Mouse (Mus musculus): Measurements from ENCODE around the gene Olfr1105. TPM values are rescaled to one million over a fixed set of nuclear protein-coding genes. Genes with fewer than 3 reads are reported as not detected.

Olfr1105 gene
- polyA plus RNA-seq (2012; fragmentation: generic; extraction: Trizol), result not detected

GRCm38 (mm10) chr2:87036431-87036830 is at the start of gene Olfr1105:
Olfr1105 (minus strand) TSS chr2:87036531.
- no peak within 1 kb of the TSS for H3K4me3 ChIP-seq
- H3K79me2 ChIP-seq (ENCODE audit: control insufficient read depth, insufficient read depth), result no peaks in the 10 kb centered on the region
- no peak within 1 kb of the TSS for H3ac ChIP-seq (ENCODE audit: control insufficient read depth, insufficient read length)
- H3K36me3 ChIP-seq (ENCODE audit: control insufficient read depth, insufficient read depth), result no peaks in the 10 kb centered on the region
- TF ChIP-seq MYOG (IDR thresholded peaks at IDR 0.05; ENCODE audit: control insufficient read depth in 1 of 3, insufficient read depth in 1 of 3, insufficient read length in 2 of 3, low read depth in 2 of 3) (no peak), TCF3 (IDR thresholded peaks at IDR 0.05; ENCODE audit: insufficient read length, low read depth) (no peak), TCF12 (IDR thresholded peaks at IDR 0.05; ENCODE audit: insufficient read depth, poor library complexity, severe bottlenecking) (no peak), POLR2A (IDR thresholded peaks at IDR 0.05; ENCODE audit: insufficient read length, low read depth) (no peak), MYOD1 (IDR thresholded peaks at IDR 0.05; ENCODE audit: control insufficient read depth in 1 of 3, insufficient read length in 2 of 3, low read depth in 2 of 3) (no peak)
- no peak within 1 kb of the TSS for H3K4me2 ChIP-seq (ENCODE audit: low read depth)
- no peaks in the 10 kb centered on the region for H3K27me3 ChIP-seq (ENCODE audit: control insufficient read depth, insufficient read depth, insufficient read length)

GRCm38 (mm10) chr2:87075717-87076116 is 39.4 kb upstream of the Olfr1105 start, which contains the start of gene Olfr1107:
Olfr1107 (minus strand) TSS chr2:87075817.
- Histone ChIP-seq H3ac (ENCODE audit: control insufficient read depth, insufficient read length) (no peak within 1 kb of the TSS), H3K4me3 (no peak within 1 kb of the TSS), H3K27me3 (ENCODE audit: control insufficient read depth, insufficient read depth, insufficient read length) (no peaks in the 10 kb centered on the region), H3K79me2 (ENCODE audit: control insufficient read depth, insufficient read depth) (no peaks in the 10 kb centered on the region), H3K4me2 (ENCODE audit: low read depth) (no peak within 1 kb of the TSS), H3K36me3 (ENCODE audit: control insufficient read depth, insufficient read depth) (no peaks in the 10 kb centered on the region)
- no peak for TF ChIP-seq POLR2A (IDR thresholded peaks at IDR 0.05; ENCODE audit: insufficient read length, low read depth)
- no peak for TF ChIP-seq POLR2AphosphoS2 (IDR thresholded peaks at IDR 0.05; ENCODE audit: insufficient read length, low read depth)
- no peak for TF ChIP-seq REST (IDR thresholded peaks at IDR 0.05; ENCODE audit: insufficient read depth, insufficient read length)
- TF ChIP-seq CEBPB (IDR thresholded peaks at IDR 0.05; ENCODE audit: insufficient read depth, poor library complexity, severe bottlenecking), result no peak
- TF ChIP-seq MYOD1 (IDR thresholded peaks at IDR 0.05; ENCODE audit: control insufficient read depth in 1 of 3, insufficient read length in 2 of 3, low read depth in 2 of 3), result no peak
- no peak for TF ChIP-seq MYOG (IDR thresholded peaks at IDR 0.05; ENCODE audit: control insufficient read depth in 1 of 3, insufficient read depth in 1 of 3, insufficient read length in 2 of 3, low read depth in 2 of 3)
- TF ChIP-seq TCF12 (IDR thresholded peaks at IDR 0.05; ENCODE audit: insufficient read depth, poor library complexity, severe bottlenecking), result no peak
- TF ChIP-seq MAX (IDR thresholded peaks at IDR 0.05; ENCODE audit: low read depth), result no peak
- TF ChIP-seq USF1 (IDR thresholded peaks at IDR 0.05; ENCODE audit: low read depth), result no peak
- TF ChIP-seq TCF3 (IDR thresholded peaks at IDR 0.05; ENCODE audit: insufficient read length, low read depth), result no peak
- TF ChIP-seq E2F4 (IDR thresholded peaks at IDR 0.05; ENCODE audit: insufficient read depth), result no peak
- no peak for TF ChIP-seq SRF (IDR thresholded peaks at IDR 0.05; ENCODE audit: control insufficient read depth, insufficient read length, low read depth)

GRCm38 (mm10) chr2:87052173-87052572 is 15.8 kb upstream of the Olfr1105 start, which contains the start of gene Olfr1106:
Olfr1106 (minus strand) TSS chr2:87052273.
- Histone ChIP-seq H3ac (ENCODE audit: control insufficient read depth, insufficient read length) (no peak within 1 kb of the TSS), H3K79me2 (ENCODE audit: control insufficient read depth, insufficient read depth) (no peaks in the 10 kb centered on the region), H3K36me3 (ENCODE audit: control insufficient read depth, insufficient read depth) (no peaks in the 10 kb centered on the region), H3K4me3 (no peak within 1 kb of the TSS), H3K27me3 (ENCODE audit: control insufficient read depth, insufficient read depth, insufficient read length) (no peaks in the 10 kb centered on the region), H3K4me2 (ENCODE audit: low read depth) (no peak within 1 kb of the TSS)
- TF ChIP-seq TCF3 (IDR thresholded peaks at IDR 0.05; ENCODE audit: insufficient read length, low read depth), result no peak
- no peak for TF ChIP-seq CEBPB (IDR thresholded peaks at IDR 0.05; ENCODE audit: insufficient read depth, poor library complexity, severe bottlenecking)
- no peak for TF ChIP-seq TCF12 (IDR thresholded peaks at IDR 0.05; ENCODE audit: insufficient read depth, poor library complexity, severe bottlenecking)
- TF ChIP-seq REST (IDR thresholded peaks at IDR 0.05; ENCODE audit: insufficient read depth, insufficient read length), result no peak
- no peak for TF ChIP-seq E2F4 (IDR thresholded peaks at IDR 0.05; ENCODE audit: insufficient read depth)
- no peak for TF ChIP-seq MYOG (IDR thresholded peaks at IDR 0.05; ENCODE audit: control insufficient read depth in 1 of 3, insufficient read depth in 1 of 3, insufficient read length in 2 of 3, low read depth in 2 of 3)
- TF ChIP-seq MAX (IDR thresholded peaks at IDR 0.05; ENCODE audit: low read depth), result no peak
- no peak for TF ChIP-seq POLR2A (IDR thresholded peaks at IDR 0.05; ENCODE audit: insufficient read length, low read depth)
- TF ChIP-seq MYOD1 (IDR thresholded peaks at IDR 0.05; ENCODE audit: control insufficient read depth in 1 of 3, insufficient read length in 2 of 3, low read depth in 2 of 3), result no peak
- no peak for TF ChIP-seq USF1 (IDR thresholded peaks at IDR 0.05; ENCODE audit: low read depth)
- TF ChIP-seq POLR2AphosphoS2 (IDR thresholded peaks at IDR 0.05; ENCODE audit: insufficient read length, low read depth), result no peak
- TF ChIP-seq SRF (IDR thresholded peaks at IDR 0.05; ENCODE audit: control insufficient read depth, insufficient read length, low read depth), result no peak

- Histone ChIP-seq H3K79me2 (ENCODE audit: control insufficient read depth, insufficient read depth) (no peaks in the 10 kb centered on the region), H3K36me3 (ENCODE audit: control insufficient read depth, insufficient read depth) (no peaks in the 10 kb centered on the region), H3K27me3 (ENCODE audit: control insufficient read depth, insufficient read depth, insufficient read length) (no peaks in the 10 kb centered on the region), H3K4me3 (no peak within 1 kb of the TSS), H3ac (ENCODE audit: control insufficient read depth, insufficient read length) (no peak within 1 kb of the TSS), H3K4me2 (ENCODE audit: low read depth) (no peak within 1 kb of the TSS)
- TF ChIP-seq SRF (IDR thresholded peaks at IDR 0.05; ENCODE audit: control insufficient read depth, insufficient read length, low read depth) (no peak), MAX (IDR thresholded peaks at IDR 0.05; ENCODE audit: low read depth) (no peak), E2F4 (IDR thresholded peaks at IDR 0.05; ENCODE audit: insufficient read depth) (no peak), POLR2AphosphoS2 (IDR thresholded peaks at IDR 0.05; ENCODE audit: insufficient read length, low read depth) (no peak), TCF12 (IDR thresholded peaks at IDR 0.05; ENCODE audit: insufficient read depth, poor library complexity, severe bottlenecking) (no peak)
Measured at GRCm38 (mm10) chr2:87026980-87027379, 9.4 kb downstream of the Olfr1105 start, which contains the start of gene Olfr1104. Olfr1104 (minus strand) TSS chr2:87027080.

GRCm38 (mm10) chr2:86998098-86998497 is 38.2 kb downstream of the Olfr1105 start, which contains the start of gene Olfr1102:
Olfr1102 (plus strand) TSS chr2:86998398.
- Histone ChIP-seq H3ac (ENCODE audit: control insufficient read depth, insufficient read length) (no peak within 1 kb of the TSS), H3K27me3 (ENCODE audit: control insufficient read depth, insufficient read depth, insufficient read length) (no peaks in the 10 kb centered on the region), H3K4me3 (no peak within 1 kb of the TSS), H3K36me3 (ENCODE audit: control insufficient read depth, insufficient read depth) (no peaks in the 10 kb centered on the region), H3K79me2 (ENCODE audit: control insufficient read depth, insufficient read depth) (no peaks in the 10 kb centered on the region), H3K4me2 (ENCODE audit: low read depth) (no peak within 1 kb of the TSS)
- no peak for TF ChIP-seq TCF12 (IDR thresholded peaks at IDR 0.05; ENCODE audit: insufficient read depth, poor library complexity, severe bottlenecking)
- TF ChIP-seq REST (IDR thresholded peaks at IDR 0.05; ENCODE audit: insufficient read depth, insufficient read length), result no peak
